8 mouse cellular contexts compared by ENCODE assay signal in the genomic region with DNA sequence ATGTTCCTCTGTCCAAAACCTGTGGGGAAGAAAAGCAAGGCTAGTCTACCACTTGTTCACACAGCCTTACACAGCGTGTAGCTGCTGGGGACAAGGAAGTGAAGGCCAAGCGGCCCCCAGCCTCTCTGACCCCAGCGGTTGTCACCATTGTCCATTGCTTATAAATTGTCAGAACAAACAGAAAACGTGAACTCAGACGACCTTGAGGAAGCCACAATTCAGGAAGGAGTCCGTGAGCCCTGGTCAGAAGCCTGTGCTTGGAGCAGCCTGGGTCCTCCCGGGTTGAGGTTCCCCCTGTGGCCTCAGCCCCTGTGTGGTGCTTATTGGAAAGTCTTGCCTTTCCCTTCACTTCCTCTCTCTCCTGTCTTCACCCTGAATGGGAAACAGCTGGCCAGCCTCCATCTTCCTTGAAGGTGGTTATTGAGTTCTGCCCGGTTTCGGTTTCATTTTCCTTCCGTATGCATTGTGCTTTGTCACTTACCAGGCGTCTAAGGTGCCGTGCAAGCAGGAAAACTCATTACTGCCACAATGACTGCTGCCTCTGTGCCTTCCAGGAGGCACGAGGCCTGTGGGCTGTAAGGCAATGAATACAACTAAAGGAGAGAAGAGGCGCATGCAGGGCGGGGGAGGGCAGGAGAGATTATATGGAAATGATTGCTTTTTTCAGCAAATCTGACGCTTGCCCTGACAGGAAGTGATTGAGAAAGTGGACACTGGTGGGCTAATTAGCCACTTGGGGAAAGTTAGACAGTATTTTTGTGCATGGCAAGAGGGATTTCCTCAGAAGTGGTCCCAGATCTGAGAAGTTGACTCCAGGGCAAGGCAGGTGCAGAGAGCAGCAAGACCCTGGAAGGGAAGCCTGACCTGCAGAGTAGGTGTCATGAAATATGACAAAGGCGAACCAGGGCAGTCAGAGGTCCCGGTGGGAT.
DNase-seq lines count a peak whose midpoint lies in the region; ATAC-seq and TF ChIP-seq lines count a peak whose summit lies in the region.

No protein-coding gene starts in this region.

- peak overlapping the region; percentile 40 for H3K27ac ChIP-seq in testis, adult 2 months (ENCODE audit: control insufficient read depth, insufficient read depth, low read depth, low read length)
- H3K27ac ChIP-seq in forebrain, embryonic 14.5 days (ENCODE audit: low read depth, low read length) = no peak overlapping the region
- H3K27ac ChIP-seq in hindbrain, embryonic 10.5 days = peak overlapping the region; percentile 67
- H3K27ac ChIP-seq in limb, embryonic 13.5 days = 0 out of 2 replicates have a peak overlapping the region, but pooled peaks have one; percentile 7
- H3K27ac ChIP-seq in midbrain, embryonic 13.5 days = peak overlapping the region; percentile 40
- H3K27ac ChIP-seq in stomach, postnatal 0 days (replicated peaks) = peak overlapping the region; percentile 19; the same call in 1 of the 2 replicates

- no peak for TF ChIP-seq POLR2A in testis, adult 2 months (IDR thresholded peaks at IDR 0.05; ENCODE audit: control insufficient read depth, low read depth, low read length)

- 38% methylated on average over 18 of the region's 18 CpGs for WGBS in forebrain, embryonic 14.5 days
- WGBS in hindbrain, embryonic 10.5 days = 52% methylated on average over 18 of the region's 18 CpGs
- WGBS in limb, embryonic 13.5 days = 28% methylated on average over 18 of the region's 18 CpGs
- WGBS in midbrain, embryonic 13.5 days = 56% methylated on average over 18 of the region's 18 CpGs
- 46% methylated on average over 18 of the region's 18 CpGs for WGBS in stomach, postnatal 0 days

- ATAC-seq in forebrain, embryonic 14.5 days = 0 out of 2 replicates have a peak, but pooled peaks have one; percentile 33
- ATAC-seq in limb, embryonic 13.5 days (ENCODE audit: low FRiP score, low read depth) = peak; percentile 70
- peak; percentile 64; the same call in 1 of the 2 replicates for ATAC-seq in midbrain, embryonic 13.5 days
- ATAC-seq in stomach, postnatal 0 days (ENCODE audit: low FRiP score, low TSS enrichment) = peak; percentile 84

- no peak for TF ChIP-seq EP300 in stomach, postnatal 0 days (optimal IDR thresholded peaks at IDR 0.05)

- H3K4me2 ChIP-seq in forebrain, embryonic 14.5 days (ENCODE audit: low read length) = peak overlapping the region; percentile 21
- peak overlapping the region; percentile 53 for H3K4me2 ChIP-seq in limb, embryonic 13.5 days (replicated peaks)
- peak overlapping the region; percentile 27; the same call in 1 of the 2 replicates for H3K4me2 ChIP-seq in midbrain, embryonic 13.5 days (replicated peaks)
- H3K4me2 ChIP-seq in stomach, postnatal 0 days (replicated peaks; ENCODE audit: low read depth) = peak overlapping the region; percentile 48

- DNase-seq in testis, postnatal 14 days (ENCODE audit: low spot score) = no peak
- peak; percentile 42 for DNase-seq in forebrain, embryonic 14.5 days (ENCODE audit: low spot score)
- peak; percentile 41 for DNase-seq in hindbrain, embryonic 10.5 days (ENCODE audit: low spot score)
- peak; percentile 59 for DNase-seq in stomach, postnatal 0 days (ENCODE audit: low spot score)
- DNase-seq in frontal cortex, postnatal 10 days (ENCODE audit: low spot score in 2 of 2) = no peak

- H3K4me3 ChIP-seq in testis, adult 2 months (ENCODE audit: control insufficient read depth, low read depth, low read length) = peak overlapping the region; percentile 69
- H3K4me3 ChIP-seq in forebrain, embryonic 14.5 days (ENCODE audit: low read depth, low read length) = no peak overlapping the region
- peak overlapping the region; percentile 27; the same call in 1 of the 2 replicates for H3K4me3 ChIP-seq in hindbrain, embryonic 10.5 days
- peak overlapping the region; percentile 24 for H3K4me3 ChIP-seq in limb, embryonic 13.5 days
- H3K4me3 ChIP-seq in midbrain, embryonic 13.5 days (replicated peaks) = no peak overlapping the region
- H3K4me3 ChIP-seq in stomach, postnatal 0 days (ENCODE audit: low read depth, low read length) = peak overlapping the region; percentile 30

- peaks cover 5% of the 10 kb centered on the region for H3K4me1 ChIP-seq in testis, adult 2 months (ENCODE audit: control insufficient read depth, insufficient read depth, low read length)
- peaks cover 10% of the 10 kb centered on the region for H3K4me1 ChIP-seq in forebrain, embryonic 14.5 days (ENCODE audit: control insufficient read depth, insufficient read depth, low read length)
- H3K4me1 ChIP-seq in hindbrain, embryonic 10.5 days (replicated peaks) = peaks cover 23% of the 10 kb centered on the region
- peaks cover 25% of the 10 kb centered on the region for H3K4me1 ChIP-seq in limb, embryonic 13.5 days
- peaks cover 20% of the 10 kb centered on the region for H3K4me1 ChIP-seq in midbrain, embryonic 13.5 days (replicated peaks)
- 0 out of 2 replicates have a peak, but pooled peaks cover 2% of the 10 kb centered on the region for H3K4me1 ChIP-seq in stomach, postnatal 0 days (replicated peaks; ENCODE audit: control insufficient read depth, insufficient read depth)

- H3K36me3 ChIP-seq in testis, adult 2 months (ENCODE audit: control insufficient read depth, insufficient read depth, low read length) = no peaks in the 10 kb centered on the region
- no peaks in the 10 kb centered on the region for H3K36me3 ChIP-seq in forebrain, embryonic 14.5 days (ENCODE audit: control insufficient read depth, insufficient read depth, low read length)
- H3K36me3 ChIP-seq in hindbrain, embryonic 10.5 days = no peaks in the 10 kb centered on the region
- no peaks in the 10 kb centered on the region for H3K36me3 ChIP-seq in limb, embryonic 13.5 days
- H3K36me3 ChIP-seq in midbrain, embryonic 13.5 days = no peaks in the 10 kb centered on the region
- no peaks in the 10 kb centered on the region for H3K36me3 ChIP-seq in stomach, postnatal 0 days (ENCODE audit: control insufficient read depth, insufficient read depth, low read length)

- H3K9ac ChIP-seq in forebrain, embryonic 14.5 days (ENCODE audit: low read length) = no peak overlapping the region
- H3K9ac ChIP-seq in limb, embryonic 13.5 days = peak overlapping the region; percentile 19; the same call in 1 of the 2 replicates
- 0 out of 2 replicates have a peak overlapping the region, but pooled peaks have one; percentile 10 for H3K9ac ChIP-seq in midbrain, embryonic 13.5 days (replicated peaks)
- peak overlapping the region; percentile 48; the same call in 1 of the 2 replicates for H3K9ac ChIP-seq in stomach, postnatal 0 days (ENCODE audit: low read length)

- H3K9me3 ChIP-seq in forebrain, embryonic 14.5 days (replicated peaks; ENCODE audit: control insufficient read depth, low read length) = no peaks in the 10 kb centered on the region
- H3K9me3 ChIP-seq in hindbrain, embryonic 10.5 days = no peaks in the 10 kb centered on the region
- no peaks in the 10 kb centered on the region for H3K9me3 ChIP-seq in limb, embryonic 13.5 days
- H3K9me3 ChIP-seq in midbrain, embryonic 13.5 days = no peaks in the 10 kb centered on the region
- H3K9me3 ChIP-seq in stomach, postnatal 0 days (ENCODE audit: control insufficient read depth, low read length) = no peaks in the 10 kb centered on the region

- no peak for TF ChIP-seq CTCF in testis, adult 2 months (IDR thresholded peaks at IDR 0.05; ENCODE audit: control insufficient read depth, insufficient read depth, insufficient replicate concordance, low read depth, low read length)
- no peak for TF ChIP-seq CTCF in stomach, postnatal 0 days (IDR thresholded peaks at IDR 0.05; ENCODE audit: low read depth)

- H3K27me3 ChIP-seq in testis, adult 2 months (ENCODE audit: control insufficient read depth, insufficient read depth, low read length) = no peaks in the 10 kb centered on the region
- H3K27me3 ChIP-seq in forebrain, embryonic 14.5 days (replicated peaks; ENCODE audit: control insufficient read depth, insufficient read depth, low read length) = no peaks in the 10 kb centered on the region
- no peaks in the 10 kb centered on the region for H3K27me3 ChIP-seq in hindbrain, embryonic 10.5 days (ENCODE audit: insufficient read depth, poor library complexity, severe bottlenecking)
- H3K27me3 ChIP-seq in limb, embryonic 13.5 days = peaks cover 9% of the 10 kb centered on the region
- no peaks in the 10 kb centered on the region for H3K27me3 ChIP-seq in midbrain, embryonic 13.5 days
- H3K27me3 ChIP-seq in stomach, postnatal 0 days (ENCODE audit: control insufficient read depth, insufficient read depth, low read length) = no peaks in the 10 kb centered on the region

Comparison
In these comparisons a context has a peak if more than half of its experiments do, and no peak if none do; other contexts are left out.
1. H3K4me3 ChIP-seq: peak in testis, adult 2 months (single experiment), hindbrain, embryonic 10.5 days (single experiment), limb, embryonic 13.5 days (single experiment) and stomach, postnatal 0 days (single experiment); none in forebrain, embryonic 14.5 days (single experiment) and midbrain, embryonic 13.5 days (single experiment).
2. DNase-seq: peak in forebrain, embryonic 14.5 days (single experiment), hindbrain, embryonic 10.5 days (single experiment) and stomach, postnatal 0 days (single experiment); none in testis, postnatal 14 days (single experiment) and frontal cortex, postnatal 10 days (0 of 2).
3. ATAC-seq: peak in every context shown above with its lines; median percentile 84 in stomach, postnatal 0 days; 70 in limb, embryonic 13.5 days; 64 in midbrain, embryonic 13.5 days; 33 in forebrain, embryonic 14.5 days.
4. Peak in every context shown above with its lines, with median percentiles within 50 percentile points of each other: H3K4me2 ChIP-seq.